Mouse (Mus musculus): ENCODE data around the gene Rnf214. TPM values are rescaled to one million over a fixed set of nuclear protein-coding genes. Genes with fewer than 3 reads are reported as not detected.

Gene Rnf214
- polyA plus RNA-seq, 1 experiment from 2014 or later: 42.9 TPM

DNA sequence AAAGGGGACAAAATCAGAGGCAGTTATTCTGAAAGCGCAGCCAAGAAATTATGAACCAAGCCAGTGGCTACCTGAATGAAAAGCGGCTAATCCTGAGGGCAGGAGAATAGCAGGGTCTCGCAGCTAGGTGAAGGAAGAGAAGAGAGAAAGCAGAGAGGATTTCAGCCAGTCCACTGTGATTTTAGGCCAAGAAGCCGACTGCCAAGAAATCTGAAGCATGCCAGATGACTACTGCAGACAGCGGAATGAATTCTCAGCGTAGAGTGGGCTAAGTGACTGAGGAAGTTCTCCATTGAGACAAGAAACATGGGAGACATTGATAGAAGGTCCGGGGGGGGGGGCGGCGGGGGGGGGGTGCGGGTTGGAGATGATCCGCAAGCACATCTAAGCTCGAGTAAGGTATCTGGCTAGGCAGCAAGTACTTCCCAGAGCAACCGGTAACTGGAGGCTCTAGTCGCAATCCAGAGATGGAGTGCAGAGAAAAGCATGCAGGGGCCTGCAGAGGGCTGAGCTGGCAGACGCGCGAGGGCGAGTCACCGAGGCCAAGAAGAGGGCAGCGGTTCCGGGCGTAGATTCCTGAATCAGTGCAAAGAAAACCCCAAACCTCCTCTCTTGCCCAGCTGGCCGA is 78.9 kb downstream of the Rnf214 start:
- Histone ChIP-seq H3K4me3 (ENCODE audit: control insufficient read depth in 1 of 2, insufficient read depth in 1 of 2, low read depth in 1 of 2, low read length in 2 of 2) (peak overlapping the region; percentile 81 to 95), H3K27me3 (ENCODE audit: control insufficient read depth, insufficient read depth, low read length) (no peaks in the 10 kb centered on the region), H3K36me3 (ENCODE audit: control insufficient read depth, insufficient read depth, low read length) (peaks cover 2% of the 10 kb centered on the region; the same call in 1 of the 2 replicates), H3K4me1 (ENCODE audit: control insufficient read depth in 2 of 2, insufficient read depth in 2 of 2, low read length in 2 of 2) (peaks cover 3 to 6% of the 10 kb centered on the region in 2 experiments; a peak in 3 of 4 replicates), H3K4me2 (ENCODE audit: low read length) (peak overlapping the region; percentile 81), H3K9me3 (ENCODE audit: control insufficient read depth, low read length) (peaks cover 5% of the 10 kb centered on the region), H3K9ac (ENCODE audit: low read length) (peak overlapping the region; percentile 77), H3K27ac (replicated peaks in 1 of 2; ENCODE audit: control insufficient read depth in 1 of 2, insufficient read depth in 1 of 2, low read depth in 2 of 2, low read length in 2 of 2) (peak overlapping the region; percentile 76 to 81)
- peak; percentile 32; the same call in 1 of the 2 replicates for ATAC-seq (ENCODE audit: insufficient number of reproducible peaks, insufficient read depth, low FRiP score, low read depth)
- 4% methylated on average over 23 of the region's 23 CpGs for whole genome bisulfite sequencing

GRCm38 (mm10) chr9:45818406-45819011 is 88.2 kb downstream of the Rnf214 start:
- Histone ChIP-seq H3K9me3 (ENCODE audit: control insufficient read depth, low read length) (0 out of 2 replicates have a peak, but pooled peaks cover 2% of the 10 kb centered on the region), H3K36me3 (ENCODE audit: control insufficient read depth, insufficient read depth, low read length) (peaks cover 24% of the 10 kb centered on the region; the same call in 1 of the 2 replicates), H3K9ac (ENCODE audit: low read length) (no peak overlapping the region), H3K27me3 (ENCODE audit: control insufficient read depth, insufficient read depth, low read length) (no peaks in the 10 kb centered on the region), H3K27ac (replicated peaks in 1 of 2; ENCODE audit: control insufficient read depth in 1 of 2, insufficient read depth in 1 of 2, low read depth in 2 of 2, low read length in 2 of 2) (no peak overlapping the region), H3K4me1 (ENCODE audit: control insufficient read depth in 2 of 2, insufficient read depth in 2 of 2, low read length in 2 of 2) (peaks cover 8 to 9% of the 10 kb centered on the region in 2 experiments; a peak in 3 of 4 replicates), H3K4me2 (ENCODE audit: low read length) (no peak overlapping the region), H3K4me3 (ENCODE audit: control insufficient read depth in 1 of 2, insufficient read depth in 1 of 2, low read depth in 1 of 2, low read length in 2 of 2) (no peak overlapping the region)
- no peak for ATAC-seq (ENCODE audit: insufficient number of reproducible peaks, insufficient read depth, low FRiP score, low read depth)
- WGBS: 62% methylated on average over 9 of the region's 9 CpGs

- Histone ChIP-seq H3K4me2 (ENCODE audit: low read length) (no peak overlapping the region), H3K9ac (ENCODE audit: low read length) (no peak overlapping the region), H3K27me3 (ENCODE audit: control insufficient read depth, insufficient read depth, low read length) (no peaks in the 10 kb centered on the region), H3K4me3 (ENCODE audit: control insufficient read depth in 1 of 2, insufficient read depth in 1 of 2, low read depth in 1 of 2, low read length in 2 of 2) (no peak overlapping the region), H3K9me3 (ENCODE audit: control insufficient read depth, low read length) (0 out of 2 replicates have a peak, but pooled peaks cover 2% of the 10 kb centered on the region), H3K4me1 (ENCODE audit: control insufficient read depth in 2 of 2, insufficient read depth in 2 of 2, low read length in 2 of 2) (peaks cover 8 to 11% of the 10 kb centered on the region in 2 experiments), H3K27ac (replicated peaks in 1 of 2; ENCODE audit: control insufficient read depth in 1 of 2, insufficient read depth in 1 of 2, low read depth in 2 of 2, low read length in 2 of 2) (0 out of 4 replicates have a peak overlapping the region, but pooled peaks of 1 of the 2 experiments have one; percentile 25), H3K36me3 (ENCODE audit: control insufficient read depth, insufficient read depth, low read length) (peaks cover 24% of the 10 kb centered on the region; the same call in 1 of the 2 replicates)
- ATAC-seq (ENCODE audit: insufficient number of reproducible peaks, insufficient read depth, low FRiP score, low read depth): no peak
- WGBS: 73% methylated on average over 10 of the region's 10 CpGs
Measured at GRCm38 (mm10) chr9:45815525-45815924, 91.2 kb downstream of the Rnf214 start.

GRCm38 (mm10) chr9:45815113-45815512 is 91.6 kb downstream of the Rnf214 start:
- 70% methylated on average over 9 of the region's 9 CpGs for WGBS
- no peak for ATAC-seq (ENCODE audit: insufficient number of reproducible peaks, insufficient read depth, low FRiP score, low read depth)

More at GRCm38 (mm10) chr9:45815113-45815512, 91.6 kb downstream of the Rnf214 start:
- H3K36me3 ChIP-seq (ENCODE audit: control insufficient read depth, insufficient read depth, low read length): peaks cover 24% of the 10 kb centered on the region; the same call in 1 of the 2 replicates
- H3K4me3 ChIP-seq (ENCODE audit: control insufficient read depth in 1 of 2, insufficient read depth in 1 of 2, low read depth in 1 of 2, low read length in 2 of 2): no peak overlapping the region
- H3K9me3 ChIP-seq (ENCODE audit: control insufficient read depth, low read length): 0 out of 2 replicates have a peak, but pooled peaks cover 2% of the 10 kb centered on the region
- H3K4me1 ChIP-seq (ENCODE audit: control insufficient read depth in 2 of 2, insufficient read depth in 2 of 2, low read length in 2 of 2): peaks cover 8 to 9% of the 10 kb centered on the region in 2 experiments
- H3K27ac ChIP-seq (replicated peaks in 1 of 2; ENCODE audit: control insufficient read depth in 1 of 2, insufficient read depth in 1 of 2, low read depth in 2 of 2, low read length in 2 of 2): 0 out of 4 replicates have a peak overlapping the region, but pooled peaks of 1 of the 2 experiments have one; percentile 25
- H3K27me3 ChIP-seq (ENCODE audit: control insufficient read depth, insufficient read depth, low read length): no peaks in the 10 kb centered on the region
- H3K9ac ChIP-seq (ENCODE audit: low read length): no peak overlapping the region
- no peak overlapping the region for H3K4me2 ChIP-seq (ENCODE audit: low read length)

Small RNA genes within 50 kb of the gene (microRNA-seq; reads per million reads assigned to microRNA genes)
- gene Mir7087: not detected

Other genes with a start within 250 kb of the Rnf214 start
- gene Cep164, start 78.2 kb downstream of the Rnf214 start, polyA plus RNA-seq (2014; fragmentation: Nextera tagmentation; extraction: Ambion mirVana): 12.7 and 14.3 TPM in 2 replicates
- 21.8 and 22.9 TPM in 2 replicates for gene Bace1, start 68.3 kb downstream of the Rnf214 start, polyA plus RNA-seq (2014; fragmentation: Nextera tagmentation; extraction: Ambion mirVana)
- gene Pcsk7, start 414 bp downstream of the Rnf214 start, polyA plus RNA-seq (2014; fragmentation: Nextera tagmentation; extraction: Ambion mirVana): 12.1 and 13.5 TPM in 2 replicates
- 122 and 143 TPM in 2 replicates for gene Tagln, start 29.1 kb upstream of the Rnf214 start, polyA plus RNA-seq (2014; fragmentation: Nextera tagmentation; extraction: Ambion mirVana)
- 36.5 and 43.9 TPM in 2 replicates for gene Sidt2, start 48.3 kb upstream of the Rnf214 start, polyA plus RNA-seq (2014; fragmentation: Nextera tagmentation; extraction: Ambion mirVana)
- gene Pafah1b2, start 105.8 kb upstream of the Rnf214 start, polyA plus RNA-seq (2014; fragmentation: Nextera tagmentation; extraction: Ambion mirVana): 141 and 148 TPM in 2 replicates
- gene Sik3, start 105.9 kb upstream of the Rnf214 start, polyA plus RNA-seq (2014; fragmentation: Nextera tagmentation; extraction: Ambion mirVana): 13.1 and 14.1 TPM in 2 replicates

Measured in heart, embryonic 14.5 days (tissue).